Mouse (Mus musculus): ENCODE results near the gene Svip.

- TF ChIP-seq KAT2A (IDR thresholded peaks at IDR 0.05; ENCODE audit: insufficient replicate concordance, low read length) (no peak), CTCF (conservative IDR thresholded peaks at IDR 0.05 in 1 of 2, IDR thresholded peaks at IDR 0.05 in 1 of 2; ENCODE audit: low read depth in 2 of 2, low read length in 2 of 2) (peak in 1 of 2 experiments; percentile 57; a peak in 2 of 4 replicates), POLR2A (IDR thresholded peaks at IDR 0.05; ENCODE audit: low read depth, low read length) (no peak), NELFE (IDR thresholded peaks at IDR 0.05; ENCODE audit: low read depth, low read length) (no peak), GABPA (IDR thresholded peaks at IDR 0.05; ENCODE audit: insufficient replicate concordance, low read depth, low read length) (no peak), EP300 (IDR thresholded peaks at IDR 0.05; ENCODE audit: low read length) (no peak), POLR2AphosphoS2 (IDR thresholded peaks at IDR 0.05; ENCODE audit: low read depth, low read length) (no peak), HCFC1 (IDR thresholded peaks at IDR 0.05; ENCODE audit: low read depth, low read length) (no peak), CHD1 (IDR thresholded peaks at IDR 0.05; ENCODE audit: low read depth, low read length) (no peak), NRF1 (IDR thresholded peaks at IDR 0.05; ENCODE audit: low read depth, low read length) (no peak), IRF4 (IDR thresholded peaks at IDR 0.05; ENCODE audit: low read depth, low read length) (no peak)
These were observed 32.1 kb upstream of the Svip start for GRCm38 (mm10) chr7:52037600-52038582.
